Mouse (Mus musculus) left cerebral cortex, adult 8-10 months (tissue): ENCODE measurements at regions not wholly inside any gene's neighbourhood (a gene's known extent, or its start where the extent isn't known, plus 50 kb on each side); places are given as distances from the start of the nearest gene placed in this dataset.

Experiments used
- DNase-seq, 2 experiments: peaks; one replicate each; pipeline ENCODE4 v3.0.0; 2022; ENCODE audit warnings: low spot score in 2 of 2

- peak in 1 of 2 experiments; percentile 59 for DNase-seq
These were observed 305.9 kb downstream of the Brinp1 start for GRCm38 (mm10) chr4:68648311-68648710.

GRCm38 (mm10) chr4:68633299-68633698, 320.9 kb downstream of the Brinp1 start:
- DNase-seq: no peak

GRCm38 (mm10) chr4:68624025-68624342, 330.2 kb downstream of the Brinp1 start:
- DNase-seq: no peak

- no peak for DNase-seq
These were observed 330.8 kb downstream of the Brinp1 start for GRCm38 (mm10) chr4:68623125-68624024.

DNA sequence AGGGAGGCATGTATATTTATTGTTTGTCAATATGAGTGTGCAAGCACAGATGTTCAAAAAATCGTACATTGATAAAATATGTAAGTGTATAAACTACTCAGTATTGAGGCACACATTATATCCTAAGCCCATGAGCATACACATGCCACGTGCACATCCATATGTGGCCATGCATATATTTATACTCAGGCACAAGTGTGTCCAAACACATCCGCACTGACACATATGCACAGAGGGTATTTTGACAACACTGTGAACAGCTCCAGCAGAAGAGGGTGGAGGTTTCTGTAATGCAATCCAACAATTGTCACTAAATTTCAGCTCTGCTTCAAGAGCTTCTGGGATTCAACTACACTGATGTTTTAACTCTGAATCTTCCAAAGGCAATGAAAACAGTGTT, 333.6 kb downstream of the Brinp1 start:
- DNase-seq: no peak

DNA sequence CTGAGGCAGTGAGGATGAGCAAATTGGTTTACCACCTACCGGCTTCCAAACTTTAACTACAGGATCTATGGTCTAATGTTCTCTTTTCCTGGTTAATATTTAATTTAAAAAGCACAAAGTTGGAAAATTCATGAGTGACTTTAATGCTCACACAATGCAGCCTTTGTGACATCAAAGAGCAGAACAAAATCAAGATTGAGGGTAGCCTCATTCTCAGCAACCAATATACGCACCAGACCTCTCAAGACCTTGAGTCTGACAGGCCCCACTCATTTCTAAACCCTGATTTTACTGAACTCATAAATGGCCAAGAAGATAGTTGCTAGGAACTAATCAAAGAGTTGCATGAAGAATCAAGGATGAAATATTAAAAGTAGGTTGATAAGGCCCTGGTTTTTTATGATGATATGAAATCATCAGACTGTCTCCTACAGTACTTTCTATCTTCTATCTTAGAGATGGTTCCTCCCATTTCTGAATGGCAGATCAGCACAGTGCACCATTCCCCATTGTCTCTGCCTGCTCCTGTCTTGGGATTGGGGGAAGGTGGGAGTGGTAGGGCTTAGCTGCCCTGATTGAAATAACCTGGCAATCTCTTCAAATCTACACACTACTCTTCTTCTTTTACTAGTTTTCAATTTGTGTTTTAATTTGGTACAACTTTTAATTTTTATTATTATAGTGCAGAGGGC, 338.3 kb downstream of the Brinp1 start:
- no peak for DNase-seq

GRCm38 (mm10) chr4:68612263-68613012, 341.8 kb downstream of the Brinp1 start:
- DNase-seq: no peak

GRCm38 (mm10) chr4:68595256-68595655, 358.9 kb downstream of the Brinp1 start:
- DNase-seq: no peak

GRCm38 (mm10) chr4:68575375-68575774, 378.8 kb downstream of the Brinp1 start:
- DNase-seq: no peak

GRCm38 (mm10) chr4:68574610-68575167, 379.5 kb downstream of the Brinp1 start:
- peak in 1 of 2 experiments; percentile 28 for DNase-seq

DNA sequence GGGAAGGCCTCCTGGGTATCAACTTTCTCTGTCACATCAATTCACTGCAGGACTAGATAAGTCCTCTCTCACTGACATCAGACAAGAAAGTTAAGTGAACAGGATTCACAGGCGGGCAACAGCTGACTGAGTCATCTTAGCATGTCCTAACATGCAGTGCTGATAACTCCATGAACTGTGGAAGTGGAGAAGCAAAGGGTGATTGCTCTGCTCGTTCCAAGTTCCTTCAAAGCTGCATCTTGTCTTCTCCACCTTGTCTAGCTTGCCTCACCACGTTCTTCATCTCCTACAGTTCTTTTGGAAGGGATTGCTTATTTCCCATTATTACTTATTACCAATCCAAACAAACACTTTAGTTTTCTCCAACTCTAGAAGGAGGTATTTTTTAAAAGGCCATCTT, 380.9 kb downstream of the Brinp1 start:
- no peak for DNase-seq

DNA sequence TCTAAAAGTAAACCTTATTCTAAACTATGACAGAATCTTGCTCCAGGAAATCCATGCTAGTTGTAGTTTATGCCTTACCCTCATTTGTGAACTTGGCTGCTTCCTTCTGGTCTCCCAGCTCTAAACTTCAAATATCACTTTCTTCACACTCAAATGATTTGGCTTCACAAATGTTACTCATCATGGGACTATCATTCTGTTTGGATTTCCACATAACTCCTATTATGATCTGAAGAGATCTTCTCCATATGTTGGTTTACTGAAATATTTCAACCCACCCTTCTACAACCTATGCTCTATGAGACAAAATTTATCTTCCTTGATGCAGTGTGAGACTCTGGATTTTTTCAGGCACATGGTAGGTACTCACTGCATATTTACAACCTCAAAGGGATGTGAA, 381.7 kb downstream of the Brinp1 start:
- no peak for DNase-seq

DNA sequence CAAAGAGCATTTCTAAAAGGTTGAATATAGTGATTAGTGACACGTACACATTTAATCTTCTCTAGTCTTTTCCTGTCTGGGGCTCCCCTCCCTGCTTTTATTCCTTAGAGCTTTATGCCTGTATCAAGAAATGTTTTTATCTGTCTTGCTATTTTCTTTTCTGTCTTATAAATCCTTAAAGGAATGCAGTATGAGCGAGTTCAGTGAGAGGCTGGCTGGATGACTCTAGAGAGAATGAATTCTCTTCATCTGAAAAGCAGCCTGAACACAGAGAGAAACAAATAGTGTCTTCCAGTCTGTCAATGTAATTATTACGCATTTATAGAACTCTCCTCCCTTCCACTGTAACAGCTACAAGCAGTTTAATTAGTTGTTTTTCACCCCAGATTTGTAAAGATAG, 417.9 kb downstream of the Brinp1 start:
- DNase-seq: no peak

DNA sequence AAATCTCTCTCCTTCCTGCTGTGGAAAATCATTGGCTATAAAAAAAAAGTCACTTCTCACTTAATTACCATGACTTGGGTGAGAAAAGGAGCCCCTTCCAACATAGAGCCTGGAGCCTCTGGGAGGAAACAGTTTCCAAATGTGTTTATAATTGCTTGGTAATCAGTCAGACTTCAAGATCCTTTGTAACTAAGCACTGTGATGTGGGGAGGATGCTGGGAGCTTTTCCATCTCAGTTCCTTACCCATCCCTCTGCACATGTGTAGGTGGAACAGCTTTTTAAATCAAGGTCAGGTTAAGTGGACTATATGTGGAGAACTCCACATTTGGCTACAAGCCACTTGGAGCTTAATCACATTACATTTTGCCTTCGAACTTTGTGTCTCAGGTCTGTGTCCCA, 418.4 kb downstream of the Brinp1 start:
- no peak for DNase-seq

DNA sequence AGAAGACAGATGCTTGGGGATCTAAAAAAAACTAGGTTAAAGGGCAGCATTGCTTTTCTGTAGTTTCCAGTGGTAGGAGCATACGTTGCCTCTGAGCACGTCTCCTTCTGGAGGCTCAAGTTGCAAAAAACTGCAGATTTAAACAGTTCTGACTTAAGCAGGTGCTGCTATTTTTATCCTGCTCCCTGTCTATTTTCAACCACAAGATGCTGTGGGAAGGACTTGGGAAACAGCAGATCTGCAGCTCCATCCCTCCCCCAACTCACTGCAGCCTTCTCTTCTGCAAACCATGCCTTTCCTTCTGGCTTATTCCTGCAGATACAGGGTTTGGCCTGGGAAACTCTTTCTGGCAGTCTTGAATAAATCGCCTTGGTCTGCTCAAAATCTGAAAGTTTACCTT, 422.1 kb downstream of the Brinp1 start:
- DNase-seq: peak in 1 of 2 experiments; percentile 46

DNA sequence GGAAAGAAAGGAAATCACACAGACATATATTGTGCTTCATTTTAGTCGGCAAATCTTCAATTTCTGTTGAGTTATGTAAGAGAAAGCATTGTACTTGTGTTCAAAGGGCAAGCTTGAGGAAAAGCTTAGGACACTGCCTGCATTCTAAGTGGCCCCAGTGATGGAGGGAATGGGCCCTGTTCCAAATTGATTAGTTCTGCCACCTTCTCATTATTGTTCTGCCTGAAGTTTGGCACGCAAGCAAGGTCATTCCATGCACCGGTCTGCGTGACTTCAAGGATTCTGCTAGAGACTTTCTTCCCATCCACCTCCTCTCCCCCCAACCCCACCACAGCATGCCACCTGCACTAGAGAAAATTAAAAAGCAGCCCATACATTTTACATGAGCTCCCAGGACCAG, 466.2 kb downstream of the Brinp1 start:
- no peak for DNase-seq

DNA sequence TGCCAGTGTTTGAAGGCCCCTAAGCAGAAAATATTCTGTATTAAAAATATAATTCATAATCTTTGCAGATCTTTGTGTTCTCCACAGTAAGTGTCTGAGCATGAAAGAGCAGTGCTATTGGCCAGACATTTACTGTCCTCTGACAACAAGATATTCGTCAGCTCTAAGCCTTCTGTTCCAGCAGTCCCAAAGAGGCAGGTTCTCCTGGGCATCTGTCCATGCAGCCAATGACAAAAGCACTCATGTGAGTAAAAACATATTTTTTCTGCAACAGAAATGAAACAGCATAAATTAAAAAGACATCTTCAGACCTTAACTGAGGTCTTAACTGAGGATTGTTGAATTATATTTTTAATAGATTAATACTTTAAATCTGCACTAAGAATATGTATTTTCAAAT, 467.3 kb downstream of the Brinp1 start:
- DNase-seq: no peak

DNA sequence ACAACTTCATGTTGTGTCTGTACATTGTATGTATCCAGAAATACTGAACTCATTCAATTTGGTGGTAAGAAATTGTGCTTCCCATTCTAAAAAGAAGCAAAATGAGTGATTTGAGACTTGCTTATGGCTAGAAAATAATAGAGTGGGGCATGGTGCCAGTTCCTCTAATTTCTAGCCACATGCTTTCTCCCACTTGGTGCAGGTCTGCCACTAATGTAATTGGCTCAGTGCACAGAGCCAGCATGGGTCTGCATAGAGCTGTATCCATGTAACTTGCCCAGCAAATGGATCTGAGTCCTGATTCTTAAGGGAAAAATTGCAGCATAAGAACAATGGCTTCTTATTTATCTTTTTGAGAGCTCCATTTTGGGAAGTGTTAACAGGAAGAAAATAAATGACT, 492.4 kb downstream of the Brinp1 start:
- no peak for DNase-seq

GRCm38 (mm10) chr4:68416046-68416445, 538.2 kb downstream of the Brinp1 start:
- no peak for DNase-seq

DNA sequence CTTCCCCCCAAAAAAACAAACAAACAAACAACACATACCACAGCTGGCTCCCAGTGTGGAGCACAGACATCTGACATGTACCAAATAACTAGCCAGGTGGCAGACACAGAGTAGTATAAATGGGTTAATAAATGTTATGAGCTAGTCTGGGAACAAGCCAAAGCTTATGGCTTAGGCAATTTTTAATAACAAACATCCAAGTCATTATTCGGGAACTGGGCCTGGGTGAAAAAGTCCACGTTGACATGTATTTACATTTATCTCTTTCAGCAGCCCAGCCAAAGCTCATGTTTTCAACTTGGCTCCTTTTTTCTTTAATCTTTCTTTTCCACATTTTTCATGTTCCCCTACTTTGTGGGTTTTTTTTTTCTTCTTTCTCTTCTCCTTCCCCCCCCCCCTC, 543.4 kb downstream of the Brinp1 start:
- DNase-seq: no peak

DNA sequence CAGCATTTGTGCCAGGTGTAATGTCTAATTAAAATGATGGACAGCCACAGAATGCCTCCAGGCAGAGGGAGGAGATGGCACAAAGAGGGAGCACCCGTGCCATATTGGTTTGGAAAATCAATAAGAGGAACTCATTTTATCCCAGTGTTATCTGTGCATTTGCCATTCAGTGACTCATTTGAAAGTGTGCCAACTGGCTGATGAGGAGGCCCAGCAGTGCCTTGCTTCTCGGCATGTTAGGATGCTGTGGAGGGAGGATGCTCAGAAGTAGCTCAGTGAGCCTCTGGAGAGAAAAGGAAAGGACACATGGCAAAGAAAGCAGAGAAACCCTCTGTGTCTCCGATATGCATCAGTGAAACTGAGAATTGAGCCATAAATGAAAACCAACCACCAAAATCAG, 549.8 kb downstream of the Brinp1 start:
- DNase-seq: no peak

GRCm38 (mm10) chr4:68387097-68387496, 567.1 kb downstream of the Brinp1 start:
- peak in 1 of 2 experiments; percentile 43 for DNase-seq
